Comparison of ENCODE assay signal across 18 mouse cellular contexts in genomic region chr3:50940656-50941055, GRCm38 (mm10).
"Had no signal": no experiment of that assay in that cellular context is flagged by ENCODE, and none has a peak within 500 bp of the region (broad histone marks: within the 10 kb centered on the region; RNA-seq: fewer than 3 reads in every experiment).

No protein-coding gene starts in this region.

- H3K4me3 ChIP-seq: liver, embryonic 12.5 days; midbrain, embryonic 10.5 days; myocyte; neural tube, embryonic 12.5 days; neural tube, embryonic 15.5 days had no signal

- H3K36me3 ChIP-seq: liver, embryonic 12.5 days; midbrain, embryonic 10.5 days; neural tube, embryonic 12.5 days; neural tube, embryonic 15.5 days had no signal

- DNase-seq: lung, adult 18-20 months; lung, embryonic 14.5 days; lung, postnatal 10 days; lung, postnatal 4 days; retina, postnatal 1 day; right cerebral cortex, adult 18-20 months; right cerebral cortex, postnatal 25 days; right cerebral cortex, postnatal 4 days; spleen, adult 18-20 months; thymus, adult 18-20 months; thymus, postnatal 14 days; thymus, postnatal 36 days had no signal

- H3K4me2 ChIP-seq: liver, embryonic 12.5 days; lung, embryonic 14.5 days; neural tube, embryonic 12.5 days; neural tube, embryonic 15.5 days had no signal

- H3K9me3 ChIP-seq: liver, embryonic 12.5 days; midbrain, embryonic 10.5 days; neural tube, embryonic 12.5 days; neural tube, embryonic 15.5 days had no signal

- H3K9ac ChIP-seq: liver, embryonic 12.5 days; liver, embryonic 14.5 days; lung, embryonic 14.5 days; neural tube, embryonic 12.5 days; neural tube, embryonic 15.5 days had no signal

- H3K27ac ChIP-seq: liver, embryonic 12.5 days; liver, embryonic 14.5 days; midbrain, embryonic 10.5 days; neural tube, embryonic 12.5 days; neural tube, embryonic 15.5 days had no signal

- H3K4me1 ChIP-seq: liver, embryonic 12.5 days; midbrain, embryonic 10.5 days; neural tube, embryonic 12.5 days; neural tube, embryonic 15.5 days had no signal

- H3K27me3 ChIP-seq: liver, embryonic 12.5 days; neural tube, embryonic 12.5 days; neural tube, embryonic 15.5 days had no signal

- ATAC-seq: liver, embryonic 12.5 days had no signal
